Mouse (Mus musculus) liver, adult 2 months (tissue): Measurements from ENCODE around the gene Pla2g2f. TPM values are rescaled to one million over a fixed set of nuclear protein-coding genes. Genes with fewer than 3 reads are reported as not detected.

Source experiments
- DNase-seq: peaks from one replicate; pipeline ENCODE4 v3.0.0-alpha.2; 2011; ENCODE audit warnings: low read depth, low spot score; ENCODE audit errors: extremely low read depth
- H3K27ac ChIP-seq: fragments of 200-500 bp; replicated peaks from 2 replicates; pipeline ENCODE4 v1.5.1; 2012; ENCODE audit warnings: low read depth, mild to moderate bottlenecking, control low read depth, inconsistent platforms, low read length; ENCODE audit not compliant: insufficient read depth
- H3K27me3 ChIP-seq: fragments of 200-500 bp; 2 replicates; pipeline ENCODE4 v1.6.1; 2012; ENCODE audit warnings: mild to moderate bottlenecking, moderate library complexity, low read length, inconsistent platforms; ENCODE audit not compliant: control insufficient read depth, insufficient read depth
- H3K36me3 ChIP-seq: fragments of 200-500 bp; 2 replicates; pipeline ENCODE4 v1.6.1; 2012; ENCODE audit warnings: low read length, inconsistent platforms; ENCODE audit not compliant: control insufficient read depth, insufficient read depth
- H3K4me1 ChIP-seq: fragments of 200-500 bp; 2 replicates; pipeline ENCODE4 v1.6.1; 2011; ENCODE audit warnings: low read length; ENCODE audit not compliant: control insufficient read depth, insufficient read depth
- H3K4me3 ChIP-seq: fragments of 200-500 bp; 2 replicates; pipeline ENCODE4 v1.5.1; 2011; ENCODE audit warnings: low read depth, mild to moderate bottlenecking, control low read depth, low read length, moderate library complexity; ENCODE audit not compliant: insufficient read depth
- H3K79me2 ChIP-seq: fragments of 200-500 bp; 2 replicates; pipeline ENCODE4 v1.6.1; 2012; ENCODE audit warnings: inconsistent platforms, mild to moderate bottlenecking, low read length, moderate library complexity; ENCODE audit not compliant: control insufficient read depth, insufficient read depth
- H3K9ac ChIP-seq: fragments of 200-500 bp; 2 replicates; pipeline ENCODE4 v1.6.1; 2012; ENCODE audit warnings: low read depth, mild to moderate bottlenecking, control low read depth, inconsistent platforms, low read length
- CTCF ChIP-seq: fragments of 200-500 bp; IDR thresholded peaks from 2 replicates; pipeline ENCODE4 v1.5.1; 2011; ENCODE audit warnings: low read depth, low read length, control low read depth
- POLR2A ChIP-seq: fragments of 200-500 bp; IDR thresholded peaks from 2 replicates; pipeline ENCODE4 v1.6.1; 2011; ENCODE audit warnings: low read length, control low read depth; ENCODE audit not compliant: insufficient read depth; ENCODE audit errors: extremely low read depth
- WGBS: fragments of 180-500 bp; shearing (Covaris S2); methylation state at CpG from one replicate; pipeline ENCODE4 v1.1.7; 2018; 5-methylcytosine and 5-hydroxymethylcytosine counted together
- polyA plus RNA-seq: library from polyadenylated mRNA; depleted of rRNA; stranded (reverse); fragments of >200 nt; gene quantifications from 2 replicates; pipeline ENCODE4 v1.2.3, GENCODE M21; 2012
- total RNA-seq: library from RNA; depleted of rRNA; stranded (reverse); fragments of >200 nt; gene quantifications from 2 replicates; pipeline ENCODE4 v1.2.3, GENCODE M21; 2014

The Pla2g2f gene
- total and polyA plus RNA-seq, 2 experiments, result not detected

DNA sequence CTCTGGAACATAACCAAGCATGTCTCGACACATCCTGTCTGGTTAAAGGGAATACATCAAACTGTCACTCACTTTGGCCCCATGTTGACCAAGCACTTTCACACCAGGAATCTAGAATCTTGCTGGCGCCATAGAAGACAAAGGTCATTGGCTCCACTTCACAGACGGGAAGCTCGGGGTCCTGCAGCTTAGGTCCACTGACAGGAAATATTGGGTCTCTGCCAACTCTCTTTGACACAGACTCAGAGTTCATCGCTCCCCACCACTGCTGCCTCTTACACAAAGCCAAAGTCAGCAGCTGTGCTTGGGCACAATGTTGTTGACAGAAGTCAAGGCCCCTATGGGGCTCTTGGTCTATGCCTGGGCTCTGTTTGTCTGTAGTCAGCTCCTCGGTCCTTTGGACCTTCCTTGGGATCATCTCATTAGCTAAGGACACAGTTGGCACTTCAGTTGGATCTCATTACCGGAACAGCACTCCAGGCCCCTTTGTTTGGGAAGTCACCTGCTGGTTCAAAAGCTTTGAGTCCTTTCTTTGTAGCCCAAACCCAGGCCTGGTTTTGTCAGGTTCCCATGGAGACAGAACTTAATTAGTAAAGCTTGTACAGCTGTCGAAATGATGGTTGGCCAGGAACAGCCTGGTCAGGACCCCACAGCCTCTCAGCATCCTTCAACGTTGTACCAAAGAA is 28.3 kb downstream of the Pla2g2f start:
- no peaks in the 10 kb centered on the region for H3K27me3 ChIP-seq
- peak; percentile 36 for DNase-seq
- H3K4me1 ChIP-seq, result peaks cover 4% of the 10 kb centered on the region; the same call in 1 of the 2 replicates
- no peak overlapping the region for H3K4me3 ChIP-seq
- TF ChIP-seq CTCF (no peak), POLR2A (no peak)
- 30% methylated on average over 9 of the region's 9 CpGs for WGBS
- no peaks in the 10 kb centered on the region for H3K79me2 ChIP-seq
- H3K27ac ChIP-seq, result no peak overlapping the region; the same call in 1 of the 2 replicates
- no peaks in the 10 kb centered on the region for H3K36me3 ChIP-seq
- no peak overlapping the region for H3K9ac ChIP-seq

DNA sequence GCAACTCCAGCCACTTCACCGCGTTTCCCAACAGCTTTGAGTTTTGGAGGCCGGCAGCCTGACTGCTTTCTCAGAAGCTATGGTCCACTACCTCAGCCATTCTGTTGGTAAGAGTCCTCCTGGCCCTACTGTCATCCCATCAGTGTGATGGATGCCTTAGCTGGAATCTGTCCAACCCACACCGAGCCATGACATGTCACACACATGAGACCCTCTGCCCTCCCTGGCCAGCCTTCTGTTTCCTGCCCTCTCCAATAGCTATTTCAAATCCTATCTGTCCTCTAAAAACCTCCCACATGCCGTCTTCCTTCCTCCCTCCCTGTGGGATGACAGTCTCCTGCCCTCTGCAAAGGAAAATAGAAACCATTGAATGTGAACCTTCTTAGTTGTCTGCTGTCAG is 31.7 kb downstream of the Pla2g2f start:
- Histone ChIP-seq H3K4me1 (peaks cover 4% of the 10 kb centered on the region; the same call in 1 of the 2 replicates), H3K9ac (no peak overlapping the region), H3K27ac (peak overlapping the region; percentile 26), H3K79me2 (no peaks in the 10 kb centered on the region), H3K27me3 (no peaks in the 10 kb centered on the region), H3K36me3 (no peaks in the 10 kb centered on the region), H3K4me3 (no peak overlapping the region)
- WGBS, result 78% methylated on average over 5 of the region's 5 CpGs
- TF ChIP-seq POLR2A (no peak), CTCF (no peak)
- DNase-seq, result no peak

- Histone ChIP-seq H3K79me2 (no peaks in the 10 kb centered on the region), H3K4me1 (peaks cover 4% of the 10 kb centered on the region; the same call in 1 of the 2 replicates), H3K27ac (peak overlapping the region; percentile 32), H3K27me3 (no peaks in the 10 kb centered on the region), H3K9ac (no peak overlapping the region), H3K36me3 (no peaks in the 10 kb centered on the region), H3K4me3 (no peak overlapping the region)
- WGBS, result 15% methylated on average over 13 of the region's 13 CpGs
- TF ChIP-seq POLR2A (no peak), CTCF (no peak)
- DNase-seq, result peak; percentile 11
These were observed 32.3 kb downstream of the Pla2g2f start for GRCm38 (mm10) chr4:138725127-138725461.

DNA sequence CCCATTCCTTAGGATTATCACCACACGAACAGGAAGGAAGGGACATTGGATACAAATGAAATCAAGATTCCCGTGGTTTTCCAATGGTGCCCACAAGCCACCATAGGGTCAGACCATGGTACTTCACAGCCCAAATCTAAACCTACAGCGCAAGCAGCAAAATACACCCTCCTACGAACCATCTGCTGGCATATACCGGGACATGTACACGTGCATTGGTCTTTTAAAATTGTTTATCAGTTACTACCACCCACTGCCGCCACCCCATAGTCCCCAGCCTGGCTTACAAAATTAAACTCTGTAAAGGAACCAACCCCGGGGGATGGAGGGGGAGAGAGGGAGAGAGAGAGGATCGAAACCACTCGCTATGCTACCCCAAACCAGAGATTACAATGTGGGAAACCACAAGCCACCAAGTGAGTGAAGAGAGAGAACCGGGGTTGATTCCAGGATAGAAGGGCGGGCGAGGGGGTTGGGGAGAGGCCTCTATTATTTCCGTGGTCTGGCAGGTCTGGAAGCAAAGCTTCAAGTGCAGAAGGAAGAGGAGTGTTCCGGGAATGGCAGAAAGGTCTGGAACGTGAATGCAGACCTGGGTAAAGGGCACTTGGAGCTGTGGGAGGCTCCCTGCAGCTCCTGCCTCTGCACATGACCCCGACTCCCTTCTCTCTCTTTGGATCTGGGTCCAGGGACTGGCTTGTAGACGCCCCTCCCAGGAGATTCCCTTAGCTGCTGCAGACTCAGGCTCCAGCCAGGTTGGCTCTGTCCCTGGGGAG is 32.9 kb downstream of the Pla2g2f start, which contains the start of gene Pla2g2c:
Gene Pla2g2c (plus strand): TSS at position 439 of the 773 bp plus-strand sequence.
- H3K27me3 ChIP-seq, result no peaks in the 10 kb centered on the region
- H3K27ac ChIP-seq, result peak within 1 kb of the TSS; percentile 32
- H3K79me2 ChIP-seq, result no peaks in the 10 kb centered on the region
- H3K4me1 ChIP-seq, result peaks cover 4% of the 10 kb centered on the region; the same call in 1 of the 2 replicates
- TF ChIP-seq POLR2A (no peak), CTCF (no peak)
- no peak within 1 kb of the TSS for H3K9ac ChIP-seq
- no peak for DNase-seq
- WGBS, result 55% methylated on average over 18 of the region's 18 CpGs
- no peaks in the 10 kb centered on the region for H3K36me3 ChIP-seq
- no peak within 1 kb of the TSS for H3K4me3 ChIP-seq

DNA sequence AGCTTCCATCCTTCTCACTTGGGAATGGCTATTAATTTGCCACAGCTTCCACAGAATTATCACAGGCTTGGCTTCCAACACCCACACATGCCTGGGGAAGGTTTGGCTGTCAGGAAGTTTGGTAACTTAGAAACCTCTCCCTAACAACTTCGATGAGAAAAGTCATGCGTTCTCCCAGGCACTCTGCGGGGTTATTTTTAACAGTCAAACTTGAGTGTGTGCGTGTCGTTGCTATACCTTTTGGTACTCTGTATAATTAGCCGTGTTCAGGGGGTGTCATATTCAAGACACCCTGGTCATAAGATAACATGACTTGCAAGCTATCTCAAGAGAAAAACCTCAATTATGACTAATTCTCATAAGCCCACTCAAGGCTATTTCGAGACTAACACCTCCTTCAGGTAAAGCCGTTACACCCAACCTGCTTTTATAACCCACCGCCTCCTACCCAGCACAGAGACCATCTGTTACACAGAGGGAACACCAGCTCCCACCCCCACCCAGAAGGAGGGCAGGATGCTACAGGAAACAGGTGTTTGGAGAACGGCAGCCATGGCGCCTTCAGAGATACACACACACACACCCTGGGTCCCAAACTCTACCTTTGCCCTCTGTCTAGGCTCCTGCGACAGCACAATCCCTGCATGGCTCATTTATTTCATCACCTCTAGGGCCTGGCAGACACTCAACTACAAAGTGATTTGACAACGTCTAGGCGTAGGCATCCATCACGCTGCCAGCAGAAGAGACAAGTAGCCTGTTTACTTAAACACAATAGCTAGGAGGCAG is 33.7 kb downstream of the Pla2g2f start:
- Histone ChIP-seq H3K9ac (no peak overlapping the region), H3K27me3 (no peaks in the 10 kb centered on the region), H3K79me2 (no peaks in the 10 kb centered on the region), H3K27ac (no peak overlapping the region), H3K4me3 (no peak overlapping the region), H3K36me3 (no peaks in the 10 kb centered on the region), H3K4me1 (peaks cover 4% of the 10 kb centered on the region; the same call in 1 of the 2 replicates)
- peak; percentile 71 for DNase-seq
- TF ChIP-seq CTCF, result no peak
- TF ChIP-seq POLR2A, result no peak
- 51% methylated on average over 15 of the region's 15 CpGs for WGBS
